Mouse (Mus musculus) ZHBTc4 (cell line): Measurements from ENCODE around the gene Nr2c2ap.

Experiments
- DNase-seq: peaks from one replicate; pipeline ENCODE4 v3.0.0-alpha.2; 2011; ENCODE audit warnings: low read depth, low spot score

The Nr2c2ap gene

DNA sequence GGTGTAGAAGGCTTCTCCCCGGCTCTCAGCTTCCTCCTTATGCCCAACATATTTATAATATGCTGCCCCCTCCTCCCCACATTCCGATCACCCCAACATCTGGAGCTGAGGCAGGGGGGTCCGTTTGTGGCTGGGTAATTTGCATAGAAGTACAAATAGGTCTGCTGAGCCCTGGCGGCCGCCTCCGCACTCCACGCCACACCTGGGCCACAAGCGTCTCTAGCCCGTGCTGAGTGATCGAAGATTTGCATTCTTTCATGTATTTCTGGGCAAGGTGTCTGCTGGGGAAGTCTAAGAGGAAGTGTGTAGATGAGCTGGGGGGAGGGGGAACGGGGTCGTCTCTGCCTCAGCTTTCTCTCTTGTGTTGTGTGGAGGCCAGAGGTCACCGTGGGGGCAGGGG, 28.9 kb downstream of the Nr2c2ap start:
- peak; percentile 25 for DNase-seq

- DNase-seq = no peak
Observed at GRCm38 (mm10) chr8:70163316-70163715, 32.2 kb downstream of the Nr2c2ap start.

- DNase-seq = peak; percentile 85
Observed at GRCm38 (mm10) chr8:70166504-70167110, 35.5 kb downstream of the Nr2c2ap start.

DNA sequence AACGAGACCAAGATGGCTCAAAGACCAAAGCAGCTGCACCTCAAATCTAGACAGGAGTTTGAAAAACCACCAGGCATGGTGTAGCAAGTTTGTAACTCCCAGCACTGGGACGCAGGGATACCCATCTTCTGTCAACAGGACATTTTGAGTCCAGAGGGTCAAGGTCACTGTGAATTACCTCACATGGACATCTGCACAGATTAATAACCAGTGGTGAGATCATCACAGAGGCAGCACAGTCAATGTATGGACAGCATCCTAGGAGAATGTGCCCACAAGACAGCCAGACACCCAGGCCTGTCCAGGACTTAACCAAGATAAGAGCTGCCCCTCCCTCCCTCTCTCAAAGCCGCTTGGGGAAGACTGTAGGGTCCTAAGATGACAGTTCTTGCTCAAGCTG, 39.0 kb downstream of the Nr2c2ap start:
- no peak for DNase-seq

DNA sequence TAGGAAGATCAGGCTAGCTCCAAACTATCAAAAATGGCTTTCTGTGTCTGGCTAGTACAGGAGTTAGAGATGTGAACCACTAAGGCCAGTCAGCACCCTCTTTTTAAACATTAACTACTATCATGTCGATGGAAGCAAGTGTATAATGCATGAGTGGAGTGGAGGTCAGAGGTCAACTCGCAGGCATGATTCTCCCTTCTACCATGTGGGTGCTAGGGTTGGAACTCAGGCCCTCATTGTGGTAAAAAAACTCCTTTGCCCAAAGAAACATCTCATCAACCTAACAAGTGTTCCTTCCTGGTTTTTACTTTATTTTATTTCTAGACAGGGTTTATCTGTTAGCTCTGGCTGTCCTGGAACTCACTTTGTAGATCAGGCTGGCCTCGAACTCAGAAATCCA, 39.6 kb downstream of the Nr2c2ap start:
- no peak for DNase-seq

DNA sequence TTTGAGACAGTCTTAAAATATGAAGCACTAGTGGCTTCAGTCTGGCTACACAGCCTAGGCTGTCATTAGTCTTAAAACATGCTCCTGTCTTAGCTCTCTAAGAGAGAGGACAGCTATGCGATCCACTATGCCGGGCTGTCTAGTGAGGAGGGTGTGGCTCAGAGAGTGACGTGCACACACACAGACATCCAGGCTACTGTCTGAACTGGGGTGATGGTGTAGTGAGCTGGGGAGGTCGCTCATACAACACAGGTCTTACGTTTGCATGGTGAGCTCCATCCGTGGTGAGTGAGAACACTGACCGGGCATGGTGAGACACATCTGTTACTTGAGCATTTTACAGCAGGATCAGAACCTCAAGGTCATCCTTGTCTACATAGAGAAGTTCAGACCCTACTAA, 40.1 kb downstream of the Nr2c2ap start:
- no peak for DNase-seq

- DNase-seq = peak; percentile 96
Observed at GRCm38 (mm10) chr8:70172043-70172681, 41.0 kb downstream of the Nr2c2ap start, which contains the start of gene Tmem161a. Gene Tmem161a (plus strand): TSS chr8:70172356.

- DNase-seq = no peak
Observed at GRCm38 (mm10) chr8:70173320-70173719, 42.2 kb downstream of the Nr2c2ap start.

GRCm38 (mm10) chr8:70174079-70174478, 42.9 kb downstream of the Nr2c2ap start:
- DNase-seq = no peak

DNA sequence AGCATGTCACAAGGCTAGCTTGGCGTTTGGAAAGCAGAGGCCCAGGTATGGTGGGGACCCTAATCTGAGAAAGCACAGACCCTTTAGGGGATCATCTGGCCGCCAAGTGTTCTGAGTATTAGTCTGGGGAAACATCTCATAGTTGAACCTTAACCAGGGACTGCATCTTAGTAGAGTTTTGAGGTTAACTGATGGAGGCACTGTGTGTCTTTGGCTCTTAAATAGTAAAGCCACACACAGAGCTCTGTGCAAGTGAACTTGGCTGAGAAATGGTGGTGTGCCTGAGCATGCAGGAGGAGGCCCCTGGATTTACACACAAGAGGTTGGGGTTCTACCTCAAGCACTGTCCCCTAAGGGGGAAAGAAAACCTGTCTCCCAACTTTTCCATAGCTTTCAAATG, 47.1 kb downstream of the Nr2c2ap start:
- DNase-seq = no peak

DNA sequence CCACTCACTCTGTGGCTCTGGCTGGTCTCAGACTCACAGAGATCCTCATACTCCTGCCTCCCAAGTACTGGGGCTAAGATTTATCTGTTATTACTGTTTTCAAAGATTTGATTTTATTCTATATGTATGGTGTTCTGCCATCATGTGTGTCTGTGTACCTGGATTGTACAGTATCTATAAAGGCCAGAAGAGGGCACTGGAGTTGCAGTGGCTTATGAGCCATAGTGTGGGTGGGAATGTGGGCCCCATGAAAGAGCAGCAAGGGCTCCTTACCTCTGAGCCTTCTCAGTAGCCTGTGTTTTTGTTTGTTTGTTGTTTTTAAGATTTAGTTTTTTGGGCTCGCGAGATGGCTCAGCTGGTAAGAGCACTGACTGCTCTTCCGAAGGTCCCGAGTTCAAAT, 47.9 kb downstream of the Nr2c2ap start:
- DNase-seq = peak; percentile 50

GRCm38 (mm10) chr8:70181212-70181902, 50.2 kb downstream of the Nr2c2ap start:
- no peak for DNase-seq

GRCm38 (mm10) chr8:70181903-70182252, 50.7 kb downstream of the Nr2c2ap start:
- no peak for DNase-seq

GRCm38 (mm10) chr8:70183194-70183593, 52.1 kb downstream of the Nr2c2ap start:
- DNase-seq = no peak
